Mouse (Mus musculus): Measurements from ENCODE around the gene Gpr183.

The Gpr183 gene

GRCm38 (mm10) chr14:121903381-121903876 lies 61.6 kb downstream of the Gpr183 start:
- DNase-seq (ENCODE audit: low read depth, low spot score) = no peak
